Mouse (Mus musculus): Measurements from ENCODE around the gene Cenpc1. TPM values are rescaled to one million over a fixed set of nuclear protein-coding genes. Genes with fewer than 3 reads are reported as not detected.

The Cenpc1 gene
- polyA plus RNA-seq, 1 experiment, result 4.4 TPM

Other genes with a start within 250 kb of the Cenpc1 start
- 0.63 and 2.6 TPM in 2 replicates for gene Stap1, start 6.2 kb upstream of the Cenpc1 start, polyA plus RNA-seq (2012; ENCODE audit: insufficient read depth, insufficient read length, missing spikeins)
- 4.8 and 7.1 TPM in 2 replicates for gene Uba6, start 107.2 kb upstream of the Cenpc1 start, polyA plus RNA-seq (2012; ENCODE audit: insufficient read depth, insufficient read length, missing spikeins)
- gene Gnrhr, start 132.3 kb upstream of the Cenpc1 start, polyA plus RNA-seq (2012; ENCODE audit: insufficient read depth, insufficient read length, missing spikeins), result not detected in 2 replicates
- not detected in 2 replicates for gene Tmprss11c, start 223.7 kb upstream of the Cenpc1 start, polyA plus RNA-seq (2012; ENCODE audit: insufficient read depth, insufficient read length, missing spikeins)